Mouse (Mus musculus) CD4-positive helper T cell, adult 2 months (primary cell): Measurements from ENCODE around the gene Msto1.
"Not testable (repeated sequence)": the region's sequence is repeated elsewhere in the genome, so short reads cannot be mapped to it uniquely, and the experiment has no call there.

Source experiments
- DNase-seq: peaks from one replicate; pipeline ENCODE4 v3.0.0-alpha.2; 2012; ENCODE audit warnings: low read depth, missing footprints, low spot score

Msto1 gene

DNA sequence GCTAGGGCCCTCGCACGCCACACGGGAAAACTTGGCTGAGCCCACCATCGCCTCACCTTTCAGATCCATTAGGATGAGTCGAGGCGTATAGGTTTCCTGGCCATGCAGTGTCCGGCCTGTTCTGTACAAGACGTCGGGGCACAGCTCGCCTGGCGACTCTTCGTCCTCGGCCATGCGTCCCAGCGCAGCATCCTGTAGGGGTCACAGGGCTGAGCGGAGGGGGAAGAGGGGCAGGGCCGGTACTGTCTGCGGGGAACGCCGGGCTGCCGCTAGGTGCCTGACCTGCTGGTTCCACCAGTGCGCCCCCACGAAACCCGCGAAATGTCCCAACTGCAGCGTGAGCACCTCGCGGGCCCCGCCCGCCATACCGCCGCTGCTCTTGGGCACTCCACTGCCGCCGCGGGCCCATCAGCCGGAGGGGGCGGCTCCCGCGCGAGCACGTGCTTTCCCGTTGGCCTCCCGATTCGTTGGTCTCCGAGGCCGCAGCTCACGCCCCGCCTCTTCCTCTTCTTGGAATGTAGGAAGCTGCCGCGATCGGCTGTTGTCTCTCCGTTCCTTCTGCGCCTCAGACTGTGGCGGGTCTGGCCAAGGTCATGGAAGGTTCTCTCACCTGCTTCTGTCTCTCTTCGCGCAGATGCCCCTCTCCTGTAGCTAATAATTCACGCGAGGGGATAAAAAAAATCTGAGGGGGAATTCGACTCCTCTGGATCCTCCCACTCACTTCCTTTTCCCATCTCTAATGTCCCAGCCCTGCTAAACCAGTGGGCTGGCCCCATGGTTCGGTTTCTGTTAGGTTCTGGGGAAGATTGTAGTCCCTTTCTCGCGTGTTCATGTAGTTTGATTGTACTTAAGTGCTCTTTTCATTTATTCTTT, at the start of gene Msto1:
TSS of gene Msto1 (minus strand) at position 489 of the 873 bp plus-strand sequence.
- peak; percentile 95 for DNase-seq

GRCm38 (mm10) chr3:88963211-88963610, 49.4 kb upstream of the Msto1 start:
- DNase-seq, result not testable (repeated sequence)

- no peak for DNase-seq
Measured at GRCm38 (mm10) chr3:88953736-88954135, 39.9 kb upstream of the Msto1 start.

GRCm38 (mm10) chr3:88953246-88953645, 39.4 kb upstream of the Msto1 start:
- no peak for DNase-seq

DNA sequence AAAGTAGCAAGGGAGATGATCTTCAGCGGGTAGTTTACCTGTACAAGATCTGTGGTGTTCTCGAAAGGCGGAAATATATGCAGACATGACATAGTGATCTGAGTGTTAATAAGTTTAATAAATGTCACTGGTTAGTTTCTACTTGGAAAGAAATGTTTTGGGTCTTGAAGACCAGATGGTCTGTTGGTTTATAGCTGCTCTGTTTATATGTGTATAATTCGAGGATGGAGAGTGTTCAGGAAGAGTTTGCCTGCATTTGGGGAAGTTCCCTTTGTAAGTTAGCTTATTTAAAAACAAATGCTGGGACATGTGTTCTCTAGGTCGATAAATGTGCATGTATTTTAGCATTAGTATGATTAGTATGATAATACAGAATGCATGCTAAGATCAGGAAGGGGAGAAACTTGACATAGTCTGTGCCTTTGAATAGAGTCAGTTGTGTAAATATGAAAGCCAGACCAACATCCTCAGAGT, 37.6 kb upstream of the Msto1 start:
- no peak for DNase-seq

DNA sequence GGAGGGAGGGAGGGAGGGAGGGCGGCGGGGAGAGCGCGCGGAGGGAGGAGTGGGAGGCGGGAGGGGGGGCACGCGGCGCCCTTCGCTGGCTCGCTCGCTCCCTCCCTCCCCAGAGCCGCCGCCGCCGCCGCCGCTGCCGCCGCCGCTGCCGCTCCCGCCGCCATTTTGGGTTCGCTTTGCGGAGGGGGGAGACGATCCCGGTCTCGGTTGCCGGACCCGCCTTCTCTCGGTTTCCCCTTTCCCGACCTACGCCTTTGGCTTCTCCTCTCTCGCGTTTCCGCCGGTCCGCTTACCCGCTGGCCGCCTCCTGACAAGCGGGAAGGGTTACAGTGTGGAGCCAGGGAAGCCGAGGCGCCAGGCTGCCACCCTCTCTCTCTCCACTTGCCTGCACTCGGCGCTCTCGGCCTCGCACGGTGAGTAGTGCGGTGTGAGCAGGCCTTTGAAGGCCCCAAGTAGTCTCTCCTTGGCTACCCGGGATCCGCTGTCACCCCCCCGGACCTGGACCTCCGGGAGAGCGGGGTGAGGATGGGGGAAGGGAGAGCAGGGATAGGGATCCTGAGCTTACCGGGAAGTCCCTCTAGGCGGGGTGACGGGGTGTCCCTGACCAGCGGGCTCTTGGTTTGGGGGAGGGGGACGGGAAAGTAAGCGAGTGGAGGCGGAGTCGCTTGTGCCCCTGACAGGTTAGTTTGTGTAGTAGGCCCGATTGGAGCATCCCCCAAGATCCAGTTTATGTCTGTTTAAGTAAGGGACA, 37.0 kb upstream of the Msto1 start, which contains the start of the genes Ash1l and Dap3:
TSS of gene Ash1l (plus strand) at position 47 of the 751 bp plus-strand sequence.
TSS of gene Dap3 (minus strand) at position 606 of the 751 bp plus-strand sequence.
- peak; percentile 89 for DNase-seq

DNA sequence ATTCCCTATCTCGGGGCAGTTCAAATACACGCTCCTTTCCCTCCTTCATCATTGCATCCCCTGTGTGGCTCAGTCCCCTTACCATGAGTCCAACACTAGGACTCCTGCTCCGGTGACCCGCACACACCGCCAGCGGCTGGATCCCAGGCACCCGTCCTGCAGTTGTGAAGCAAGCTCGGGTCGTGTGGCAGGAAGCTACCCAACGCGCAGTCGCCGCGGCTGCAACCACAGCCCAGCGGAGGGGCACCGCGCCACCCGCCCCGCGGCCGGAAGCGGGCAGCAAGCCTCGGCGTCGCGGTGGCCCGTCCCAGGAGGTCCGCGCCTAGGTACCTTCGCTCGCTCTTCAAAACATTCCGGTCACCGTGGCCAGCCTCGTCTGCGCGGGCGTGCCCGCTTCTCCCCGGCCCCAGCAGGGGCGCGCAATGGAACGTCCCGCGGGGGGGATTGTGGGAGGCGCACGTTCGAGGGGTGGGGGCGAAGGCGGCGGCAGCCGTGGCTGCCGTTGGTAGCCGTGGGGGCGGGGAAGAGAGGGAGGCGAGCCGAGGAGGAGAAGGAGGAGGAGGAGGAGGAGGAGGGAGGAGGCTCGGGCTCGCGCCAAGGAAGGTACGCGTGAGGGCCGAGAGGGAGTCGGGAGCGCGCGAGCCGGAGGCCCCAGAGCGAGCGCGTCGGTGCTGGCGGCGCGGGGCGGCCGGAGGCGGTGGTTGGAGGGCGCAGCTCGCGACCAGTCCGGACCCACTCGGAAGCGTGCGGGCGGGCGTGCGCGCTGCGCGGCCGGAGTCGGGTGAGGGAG, 36.2 kb upstream of the Msto1 start:
- DNase-seq, result peak; percentile 92

DNA sequence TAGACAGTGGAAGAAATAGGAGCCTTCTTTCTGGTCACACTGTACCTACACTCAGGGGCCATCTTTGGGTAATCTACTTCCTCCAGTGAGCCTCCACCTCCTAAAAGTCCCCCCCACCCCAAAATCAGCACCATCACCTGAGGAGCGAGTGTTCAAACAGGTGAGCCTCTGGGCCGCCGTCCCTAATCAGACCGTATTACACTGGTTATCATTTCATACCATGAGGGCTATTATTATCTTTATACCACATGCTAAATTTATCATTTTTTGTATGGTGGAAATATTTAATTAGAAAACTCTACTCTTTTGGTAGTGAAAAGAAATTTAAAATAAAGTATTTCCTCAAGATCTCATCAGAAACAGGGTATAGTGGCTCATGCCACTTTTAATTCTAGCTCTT, 30.3 kb upstream of the Msto1 start:
- no peak for DNase-seq

- no peak for DNase-seq
Measured at GRCm38 (mm10) chr3:88942316-88942880, 28.6 kb upstream of the Msto1 start.

DNA sequence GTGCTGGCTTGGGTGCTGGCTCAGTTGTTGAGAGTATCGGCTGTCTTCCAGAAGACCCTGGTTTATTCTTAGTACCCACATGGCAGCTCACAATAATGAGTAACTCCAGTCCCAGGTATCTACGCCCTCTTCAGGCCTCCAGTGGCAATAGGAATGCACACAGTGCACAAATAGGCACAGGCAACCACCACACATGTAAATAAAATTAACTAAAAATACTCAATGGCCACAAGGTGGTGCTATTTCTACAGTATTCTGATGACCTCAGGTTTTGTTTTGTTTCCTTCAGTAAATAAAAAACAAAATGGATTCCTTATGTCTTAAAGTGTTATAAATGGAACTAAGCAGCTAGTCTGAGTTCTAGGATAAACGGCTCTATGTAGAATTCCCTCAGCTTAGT, 25.9 kb upstream of the Msto1 start:
- peak; percentile 77 for DNase-seq

GRCm38 (mm10) chr3:88939071-88939470, 25.3 kb upstream of the Msto1 start:
- no peak for DNase-seq

DNA sequence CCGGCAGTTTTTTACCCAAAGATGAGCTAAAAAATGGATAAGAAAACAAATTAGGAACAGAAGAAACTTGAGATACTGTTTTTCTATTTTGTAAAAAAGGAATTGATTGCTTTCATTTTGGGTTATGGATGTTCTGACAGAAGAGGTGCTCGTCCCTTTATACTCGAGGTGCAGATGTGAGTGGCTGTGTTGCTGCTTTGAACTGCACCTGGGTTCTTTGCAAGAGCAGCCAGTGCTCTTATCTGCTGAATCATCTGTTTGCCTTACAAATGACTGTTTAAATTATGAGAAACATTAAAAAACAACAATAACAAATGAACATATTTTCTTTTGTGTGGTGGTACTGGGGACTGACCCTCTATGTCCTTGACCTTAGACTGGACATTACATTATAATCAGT, 15.7 kb upstream of the Msto1 start:
- DNase-seq, result no peak

DNA sequence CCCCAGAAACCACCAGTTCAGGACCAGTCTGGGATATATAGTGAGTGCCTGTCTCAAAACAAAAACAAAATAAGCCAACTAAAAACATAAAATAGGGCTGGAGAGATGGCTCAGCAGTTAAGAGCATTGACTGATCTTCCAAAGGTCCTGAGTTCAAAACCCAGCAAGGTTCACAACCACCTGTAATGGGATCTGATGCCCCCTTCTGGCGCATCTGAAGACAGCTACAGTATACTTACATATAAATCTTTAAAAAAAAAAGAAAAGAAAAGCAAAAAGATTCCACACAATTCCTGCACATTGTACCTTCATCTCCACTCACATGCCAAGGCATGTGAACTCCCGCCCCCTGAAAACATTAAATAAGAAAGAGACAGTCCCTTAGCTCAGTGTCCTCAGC, 11.9 kb upstream of the Msto1 start:
- DNase-seq, result no peak

DNA sequence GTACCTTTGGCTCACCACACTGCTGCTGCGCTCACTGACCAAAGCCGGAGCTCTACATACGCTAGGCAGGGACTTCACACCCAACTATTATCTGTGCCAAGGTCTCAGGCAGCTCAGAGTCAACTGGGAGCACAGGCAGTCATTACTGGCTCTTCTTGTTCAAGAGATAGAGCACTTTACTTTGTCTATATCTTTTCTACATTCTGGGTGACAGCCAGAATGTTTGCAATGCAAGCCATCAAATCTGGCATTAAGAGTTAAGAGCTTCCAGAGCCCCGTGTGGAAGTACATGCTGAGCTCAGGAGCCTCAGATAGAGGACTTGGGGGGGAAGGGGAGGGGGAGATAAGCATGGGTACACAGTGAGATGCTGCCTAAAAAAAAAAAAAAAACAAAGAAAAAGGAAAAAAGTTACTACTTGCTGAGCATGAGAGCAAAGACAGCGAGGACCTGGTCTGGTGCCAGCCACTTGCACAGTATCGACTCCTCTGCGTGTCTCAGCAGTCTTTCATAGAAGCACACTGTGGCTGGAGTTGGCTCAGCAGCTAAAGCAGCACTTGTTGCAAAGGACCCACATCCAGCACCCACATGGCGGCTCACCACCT, 10.3 kb upstream of the Msto1 start:
- DNase-seq, result no peak

GRCm38 (mm10) chr3:88921411-88921810, 7.6 kb upstream of the Msto1 start:
- no peak for DNase-seq

DNA sequence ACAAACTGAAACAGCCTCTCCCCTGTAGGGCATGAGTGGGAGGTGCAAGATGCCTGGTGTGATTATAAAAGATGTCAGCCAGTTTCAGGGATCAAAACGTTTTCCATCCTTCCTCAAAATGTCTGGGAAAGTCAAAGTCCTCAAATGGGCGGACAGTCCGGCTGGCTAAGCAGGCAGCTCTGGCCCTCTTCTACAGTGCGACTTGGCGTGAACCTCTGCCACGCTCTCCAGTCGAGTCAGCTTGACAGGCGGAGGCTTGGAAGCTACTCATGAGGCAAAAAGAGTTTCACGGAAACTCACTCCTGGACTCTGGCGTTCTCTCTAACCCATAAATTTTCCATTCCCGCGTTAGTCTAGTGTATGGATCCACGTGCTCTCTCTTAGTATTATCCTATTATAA, 5.2 kb upstream of the Msto1 start:
- DNase-seq, result no peak

- no peak for DNase-seq
Measured at GRCm38 (mm10) chr3:88914384-88914810, 598 bp upstream of the Msto1 start.

DNA sequence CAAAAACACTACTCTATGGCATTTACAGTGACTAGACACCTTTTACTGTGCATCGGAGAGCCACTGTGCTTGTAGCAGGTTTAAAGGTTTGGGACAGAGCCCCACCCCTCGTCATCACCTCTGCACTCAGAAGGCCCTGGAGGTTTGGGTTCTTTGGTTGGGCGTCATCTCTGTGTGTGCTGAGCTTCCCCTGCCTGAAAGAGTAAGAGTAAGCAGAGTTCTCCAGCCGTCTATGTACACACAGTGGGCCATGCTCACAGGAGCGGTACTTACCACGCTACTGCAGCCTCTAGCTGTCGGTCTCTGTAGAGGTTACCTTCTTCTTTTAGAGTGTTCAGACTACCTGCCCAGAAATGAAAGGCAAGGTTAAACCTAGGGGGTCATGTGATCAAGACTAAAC, 1.2 kb downstream of the Msto1 start:
- DNase-seq, result no peak

DNA sequence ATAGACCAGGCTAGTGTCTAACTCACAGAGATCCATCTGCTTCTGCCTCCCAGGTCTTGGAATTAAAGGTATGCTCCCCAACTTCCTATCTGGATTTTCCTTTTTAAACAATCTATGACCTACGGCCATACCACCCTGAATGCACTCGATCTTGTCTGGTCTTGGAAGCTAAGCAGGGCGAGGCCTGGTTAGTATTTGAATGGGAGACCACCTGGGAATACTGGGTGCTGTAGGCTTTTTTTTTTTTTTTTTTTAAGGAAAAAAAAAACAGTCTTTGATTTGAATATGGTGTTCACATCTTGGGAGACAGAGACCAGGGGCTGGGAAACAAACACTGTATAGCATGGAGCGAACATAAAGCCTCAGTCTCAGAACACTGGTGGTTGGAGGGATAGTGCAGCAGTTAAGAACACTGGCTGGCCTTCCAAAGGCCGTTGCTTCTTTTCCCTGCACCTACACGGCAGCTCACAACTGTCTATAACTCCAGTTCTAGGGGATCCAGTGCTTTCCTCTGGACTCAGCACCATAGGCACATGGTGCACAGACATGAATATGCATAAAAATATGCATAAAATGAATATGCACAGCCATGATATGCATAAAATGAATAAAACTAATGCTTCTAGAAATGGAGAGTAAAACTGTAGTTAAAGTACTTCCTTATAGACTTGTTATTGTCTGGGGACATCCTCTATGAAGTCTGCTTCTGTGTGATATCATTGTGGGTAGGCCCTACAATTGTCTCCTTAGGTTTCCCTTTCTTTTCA, 7.2 kb downstream of the Msto1 start:
- DNase-seq, result no peak

DNA sequence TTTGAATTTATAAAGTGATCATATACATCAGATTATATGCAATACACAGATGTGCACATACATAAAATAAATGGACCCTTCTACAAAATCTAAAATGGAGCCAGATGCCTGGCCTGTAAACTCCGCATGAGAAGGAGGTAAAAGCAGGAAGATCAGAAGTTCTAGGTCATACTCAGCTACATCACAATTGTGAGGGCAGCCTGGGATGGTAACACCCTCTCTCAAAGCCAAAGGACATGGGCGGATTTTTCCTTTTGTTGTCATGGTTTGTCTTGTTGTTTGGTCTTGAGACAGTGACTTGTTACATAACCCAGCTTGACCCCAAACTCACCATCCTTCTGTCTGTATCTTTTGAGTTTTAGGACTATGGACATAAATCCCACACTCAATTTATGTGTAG, 8.1 kb downstream of the Msto1 start:
- no peak for DNase-seq
